Mouse (Mus musculus) MN1 (cell line): Measurements from ENCODE around the gene Gcgr.
"Not testable (repeated sequence)": the region's sequence is repeated elsewhere in the genome, so short reads cannot be mapped to it uniquely, and the experiment has no call there.

ENCODE experiments used
- DNase-seq: peaks from one replicate; pipeline ENCODE4 v3.0.0-alpha.2; 2016; ENCODE audit warnings: low spot score

Gcgr gene

DNA sequence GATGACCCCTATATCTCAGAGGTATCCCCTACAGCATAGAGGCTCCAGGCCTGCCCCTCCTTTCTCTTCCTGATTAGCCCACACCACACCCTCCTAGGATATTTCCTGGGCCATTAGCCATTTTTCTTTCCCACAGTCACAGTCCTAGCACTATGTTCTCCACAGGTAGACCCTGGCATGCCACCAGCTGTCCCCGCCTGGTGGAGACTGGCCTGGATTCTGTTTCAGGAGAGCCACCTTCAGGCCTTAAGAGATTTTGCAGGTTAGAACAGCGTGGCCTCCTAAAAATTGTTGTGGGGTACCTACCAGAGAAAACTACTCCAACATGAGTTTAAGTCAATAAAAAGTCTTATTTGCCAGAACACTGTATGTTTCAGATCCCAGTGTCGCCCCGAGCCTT lies 23.6 kb upstream of the Gcgr start:
- peak; percentile 42 for DNase-seq

DNA sequence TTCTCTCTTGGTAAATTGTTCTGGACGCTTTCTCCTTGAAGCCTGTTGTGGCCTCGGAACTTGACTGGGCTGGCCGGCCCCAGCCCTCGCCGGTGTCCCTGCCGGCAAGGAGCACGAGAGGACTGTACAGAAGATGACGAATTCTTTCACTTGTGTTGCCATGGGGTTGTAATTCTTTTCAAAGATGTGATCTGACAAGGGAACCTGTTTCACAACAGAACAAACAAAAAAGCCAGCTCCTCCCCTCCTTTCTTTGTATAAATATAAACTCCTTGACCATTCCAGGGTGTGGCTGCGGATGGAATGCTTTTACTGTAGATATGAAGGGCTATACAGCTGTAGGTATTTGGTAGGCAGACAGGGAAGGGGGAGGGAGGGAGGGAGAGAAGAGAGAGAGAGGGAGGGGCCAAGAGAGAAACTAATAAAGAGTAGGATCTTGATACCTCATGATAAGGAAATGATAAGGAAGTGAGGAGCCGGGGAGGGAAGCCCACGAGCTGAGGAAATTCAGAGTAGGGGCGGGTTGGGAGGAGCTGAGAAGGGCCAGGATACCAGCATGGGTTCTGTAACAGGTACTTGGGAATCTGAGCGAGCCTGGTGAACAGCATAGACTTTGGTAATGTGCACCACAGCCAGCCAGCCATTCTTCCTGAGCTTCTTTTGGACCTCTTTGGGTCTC lies 22.7 kb upstream of the Gcgr start:
- DNase-seq: no peak

DNA sequence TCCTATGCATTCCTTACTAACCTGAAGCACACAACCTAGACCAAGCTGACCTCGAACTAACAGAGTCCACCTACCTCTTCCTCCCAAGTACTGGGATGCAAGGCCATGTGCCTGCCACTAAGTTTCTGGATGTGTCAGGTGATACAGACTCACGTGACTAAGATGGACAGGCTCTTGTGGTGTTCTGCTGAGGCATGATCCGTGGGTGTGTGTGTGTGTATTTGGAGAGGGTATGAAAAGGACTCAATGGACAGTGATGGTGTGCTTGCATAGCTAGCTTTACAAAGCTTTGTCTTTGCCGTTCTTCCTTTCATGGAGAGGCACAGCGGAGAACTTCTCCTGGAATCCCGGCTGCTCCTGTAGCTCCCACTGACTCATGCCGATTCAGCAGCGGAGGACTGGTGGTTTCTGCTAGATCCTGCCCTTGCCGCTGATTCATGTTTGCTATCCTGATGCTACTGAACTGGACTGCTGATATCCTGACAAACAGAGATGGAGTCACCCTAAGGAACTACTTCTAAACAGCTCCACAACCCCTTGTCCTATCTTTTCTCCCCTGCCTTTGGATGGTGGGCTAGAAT lies 22.1 kb upstream of the Gcgr start:
- DNase-seq: no peak

DNA sequence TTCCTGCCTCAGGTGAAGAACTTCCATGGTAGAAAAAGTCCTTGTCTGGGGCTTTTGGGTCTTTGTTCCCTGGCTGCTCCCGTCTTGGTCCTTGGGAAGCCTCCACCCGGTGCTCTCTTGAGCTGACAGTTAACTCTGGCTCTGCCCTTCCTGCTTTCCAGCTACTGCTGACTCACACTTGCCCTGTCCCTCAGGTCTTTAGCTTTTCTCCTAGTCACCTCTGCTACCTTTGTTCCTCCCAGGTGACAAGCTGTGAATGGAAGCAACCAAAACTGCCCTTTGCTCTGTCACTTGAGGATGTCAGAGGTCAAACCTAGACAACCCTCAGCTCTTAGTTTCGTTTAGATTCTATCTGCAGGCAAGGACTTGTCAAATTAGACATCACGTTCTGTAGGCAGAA lies 20.6 kb upstream of the Gcgr start:
- DNase-seq: no peak

DNA sequence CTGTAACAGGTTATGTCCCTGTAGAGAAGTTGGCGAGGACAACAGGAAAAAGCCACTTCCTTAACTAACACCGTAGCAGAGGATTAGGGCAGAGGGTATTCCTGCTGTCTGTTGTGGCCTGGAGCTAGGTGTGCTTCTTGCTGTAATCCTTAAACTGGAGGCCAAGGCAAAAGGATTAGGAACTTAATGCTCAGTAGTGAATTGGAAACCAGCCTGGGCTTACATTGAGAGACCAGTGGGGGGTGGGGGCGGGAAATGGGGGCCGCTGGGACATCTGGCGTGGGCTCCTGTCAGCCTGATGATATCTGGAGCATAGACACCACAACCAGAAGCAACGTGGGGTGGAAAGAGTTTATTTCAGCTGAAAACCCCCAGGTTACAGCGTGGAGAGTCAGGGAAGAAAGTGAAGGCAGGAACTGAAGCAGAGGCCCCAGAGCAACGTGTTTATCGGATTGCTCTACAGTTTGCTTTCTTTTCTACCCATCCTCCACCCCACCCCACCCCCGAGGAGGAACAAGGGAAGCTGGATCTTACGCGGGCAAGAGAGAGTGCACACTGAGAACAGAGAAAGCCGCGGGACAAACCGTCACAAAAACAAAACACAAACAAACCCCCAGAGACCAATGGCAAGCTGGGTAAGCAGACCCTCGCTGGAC lies 20.0 kb upstream of the Gcgr start:
- peak; percentile 35 for DNase-seq

DNA sequence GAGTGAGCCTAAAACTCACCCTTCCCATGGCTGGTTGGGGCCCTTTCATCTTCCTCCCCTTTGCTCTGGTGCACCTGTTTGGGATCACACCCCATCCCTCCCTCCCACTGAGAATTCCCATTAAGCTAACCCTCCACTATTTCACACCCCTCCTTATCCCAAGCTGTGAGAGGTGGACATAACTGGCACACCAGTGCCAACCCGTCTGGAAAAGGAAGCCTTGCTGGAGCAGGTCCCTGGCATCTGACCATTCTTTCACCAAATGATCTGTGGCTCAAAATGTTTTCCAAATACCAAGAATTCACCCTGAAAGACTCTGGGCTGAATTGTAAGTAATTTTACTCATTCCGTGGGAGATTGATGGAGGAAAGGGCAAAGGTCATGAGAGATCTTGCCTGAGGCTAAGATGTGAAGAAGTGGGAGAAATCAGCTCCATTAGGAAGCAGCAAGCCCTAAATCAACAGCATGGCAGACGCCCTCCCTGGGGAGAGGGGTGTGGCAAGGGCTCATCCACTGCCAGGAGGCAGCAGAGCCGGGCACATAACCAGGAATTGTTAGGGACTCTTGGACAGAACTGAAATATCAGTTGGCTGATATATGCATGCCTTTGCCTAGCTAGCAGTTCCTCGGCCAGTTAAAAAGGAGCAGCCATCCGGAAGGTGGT lies 17.6 kb upstream of the Gcgr start:
- DNase-seq: peak; percentile 85

DNA sequence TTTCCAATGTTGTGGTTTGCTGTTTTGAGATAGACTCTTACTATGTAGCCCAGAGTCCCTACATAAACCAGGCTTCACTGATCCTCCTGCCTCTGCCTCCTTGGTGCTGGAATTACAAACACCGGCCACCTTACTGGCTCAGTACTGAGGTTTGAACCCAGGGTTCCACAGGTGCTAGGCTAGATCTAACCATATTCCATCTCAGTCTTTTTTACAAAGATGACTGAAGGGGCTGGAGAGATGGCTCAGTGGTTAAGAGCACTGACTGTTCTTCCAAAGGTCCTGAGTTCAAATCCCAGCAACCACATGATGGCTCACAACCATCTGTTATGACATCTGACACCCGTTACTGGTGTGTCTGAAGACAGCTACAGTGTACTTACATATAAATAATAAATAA lies 16.2 kb upstream of the Gcgr start:
- not testable (repeated sequence) for DNase-seq

DNA sequence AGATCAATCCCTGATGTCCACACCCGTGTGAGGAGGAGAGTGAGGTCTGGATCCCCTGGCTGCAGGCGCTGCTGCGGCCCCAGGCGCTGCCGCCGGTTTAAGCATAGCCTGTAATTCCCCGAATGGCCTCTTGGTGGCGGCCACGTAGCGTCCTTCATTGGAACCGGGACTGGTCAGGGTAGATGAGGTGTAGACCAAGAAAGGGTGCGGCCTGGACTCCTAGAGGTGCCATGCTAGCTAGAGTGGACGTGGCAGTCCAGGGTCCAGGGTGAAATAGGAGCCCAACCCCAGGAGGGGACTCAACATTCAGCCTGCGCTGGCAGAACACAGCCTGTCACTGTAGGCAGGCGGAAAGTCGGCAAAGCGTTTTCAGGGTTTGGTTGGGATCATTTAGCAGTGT lies 14.9 kb upstream of the Gcgr start:
- peak; percentile 88 for DNase-seq

DNA sequence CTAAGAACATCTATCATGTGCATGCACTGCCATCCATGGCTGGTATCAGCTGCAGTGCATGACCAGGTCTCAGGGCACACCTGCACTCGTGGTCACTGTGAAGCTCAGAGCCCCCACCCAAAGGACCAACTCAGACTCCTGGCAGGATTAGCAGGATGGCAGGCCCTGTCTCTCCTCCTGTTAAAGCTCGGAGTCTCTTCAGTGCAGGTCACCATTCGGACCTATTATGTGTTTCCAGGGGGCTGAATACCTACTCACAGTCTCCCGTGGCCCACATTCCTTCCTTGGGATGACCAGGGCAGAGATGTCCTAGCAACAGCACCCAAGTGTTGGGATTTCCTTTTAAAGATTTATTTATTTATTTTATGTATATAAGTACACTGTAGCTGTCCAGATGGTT lies 13.4 kb upstream of the Gcgr start:
- no peak for DNase-seq

DNA sequence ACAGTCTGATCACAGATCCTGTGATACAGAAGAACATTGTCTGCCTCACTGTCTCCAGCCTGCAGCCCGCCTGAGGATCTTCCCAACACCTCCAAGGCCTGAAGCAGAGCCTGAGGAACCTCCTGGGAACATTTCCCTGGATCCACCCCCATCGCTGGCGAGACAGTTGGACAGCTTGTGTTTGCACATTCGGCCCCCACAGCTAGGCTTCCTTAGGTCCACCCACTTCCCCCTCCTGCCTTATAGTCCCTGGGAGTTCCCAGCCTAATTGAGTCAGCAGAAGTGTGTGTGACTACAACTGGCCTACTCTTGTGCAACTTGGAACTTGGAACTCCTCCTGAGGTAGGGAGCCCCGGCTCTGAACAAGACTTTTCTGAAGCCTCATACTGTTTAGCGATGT lies 12.5 kb upstream of the Gcgr start:
- DNase-seq: peak; percentile 52

DNA sequence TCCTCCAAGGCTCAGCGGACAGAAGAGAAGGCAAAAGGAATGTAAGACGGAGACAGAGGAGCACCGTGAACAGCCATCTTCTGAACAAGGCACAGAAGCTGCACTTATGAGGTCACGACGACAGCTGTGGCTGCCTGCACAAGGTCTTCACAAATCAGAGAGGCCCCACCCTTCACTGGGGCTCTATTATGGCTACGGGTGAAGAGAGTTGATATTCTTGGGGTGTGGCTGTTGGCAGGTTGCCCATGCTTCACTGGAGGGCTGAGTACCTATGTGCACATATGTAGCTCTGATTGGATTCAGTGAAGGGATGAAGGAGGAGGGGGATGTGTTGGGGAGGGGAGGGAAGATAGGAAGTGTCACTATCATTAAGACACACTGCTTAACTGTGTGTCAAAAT lies 11.9 kb upstream of the Gcgr start:
- peak; percentile 46 for DNase-seq

DNA sequence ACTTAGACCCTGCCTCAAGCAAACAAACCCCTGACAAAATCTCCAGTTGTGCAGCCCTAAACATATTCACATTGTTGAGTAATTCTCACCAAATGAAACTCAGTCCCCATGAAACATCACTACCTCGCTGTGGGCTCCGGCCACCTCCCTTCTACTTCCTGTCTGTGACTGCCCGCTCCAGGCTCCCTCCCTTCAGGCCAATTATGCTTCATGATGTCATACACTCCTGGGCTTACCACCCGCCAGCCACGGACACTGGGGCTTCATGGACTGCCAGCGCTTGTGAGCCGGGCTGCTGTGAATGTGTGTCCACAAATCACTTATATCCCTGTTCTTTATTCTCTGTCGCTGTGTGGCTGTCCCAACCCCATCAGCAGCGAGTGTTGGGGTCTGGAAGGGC lies 10.8 kb upstream of the Gcgr start:
- DNase-seq: peak; percentile 93

DNA sequence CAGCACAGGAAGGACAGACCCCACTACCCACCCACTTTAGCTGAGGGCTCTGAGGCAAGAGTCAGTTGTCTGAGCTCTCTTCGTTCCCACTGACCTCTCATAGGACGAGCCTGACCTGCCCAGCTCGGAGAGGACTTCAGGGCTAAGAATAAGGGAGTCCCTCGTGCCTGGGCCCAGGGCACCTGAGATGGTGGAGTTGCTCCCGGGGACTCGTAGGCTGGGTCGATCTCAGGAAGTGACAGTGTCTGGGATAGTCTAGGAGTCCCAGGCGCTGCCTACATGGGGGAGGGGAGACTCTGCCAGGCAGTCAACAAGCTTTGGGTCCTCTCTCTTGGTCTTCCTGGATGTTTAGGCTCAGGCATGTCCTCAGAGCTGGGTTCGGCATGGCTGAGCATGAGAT lies 10.0 kb upstream of the Gcgr start:
- peak; percentile 59 for DNase-seq

DNA sequence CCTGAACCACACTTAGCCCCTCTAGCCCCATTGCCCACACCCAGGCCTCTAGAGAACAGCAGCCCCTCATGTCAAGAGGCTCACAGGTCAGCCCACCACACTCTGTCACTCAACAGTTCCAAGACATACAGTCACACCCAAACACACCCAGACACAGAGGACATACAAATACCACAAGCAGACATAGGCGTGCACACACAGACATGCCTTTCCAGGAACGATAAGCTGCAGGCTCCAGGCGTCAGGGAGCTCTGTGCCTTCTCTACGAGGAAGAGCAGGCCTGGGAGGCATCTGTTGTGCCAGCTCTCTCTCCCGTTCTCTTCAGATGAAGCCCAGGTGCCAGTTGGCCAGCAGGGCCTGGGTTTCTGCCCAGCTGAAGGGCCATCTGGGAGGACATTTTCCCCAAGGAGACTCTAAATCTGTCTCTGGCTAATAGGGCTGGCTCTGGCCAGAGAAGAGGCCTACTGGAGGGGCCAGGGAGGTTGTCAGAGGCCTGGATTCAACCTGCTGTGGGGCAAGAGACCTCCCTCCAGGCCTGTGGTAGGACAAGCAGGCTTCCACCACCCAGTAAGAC lies 9.4 kb upstream of the Gcgr start:
- peak; percentile 99 for DNase-seq

DNA sequence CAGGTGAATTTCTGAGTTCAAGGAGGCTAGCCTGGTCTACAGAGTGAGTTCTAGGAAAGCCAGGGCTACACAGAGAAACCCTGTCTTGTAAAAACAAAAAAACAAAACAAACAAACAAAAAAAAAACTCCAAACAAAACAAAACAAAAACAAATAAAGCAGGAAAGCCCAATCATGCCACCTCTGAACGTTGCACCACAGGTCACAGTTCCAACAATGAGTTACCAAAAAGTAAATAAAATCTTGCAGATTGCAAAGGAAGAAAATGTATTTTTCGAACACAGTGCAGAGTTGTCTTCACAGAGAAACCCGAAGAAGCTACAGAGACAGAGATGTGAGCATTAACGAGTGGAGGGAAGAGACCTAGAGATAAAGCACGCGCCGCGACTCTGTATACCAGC lies 7.9 kb upstream of the Gcgr start:
- DNase-seq: no peak

DNA sequence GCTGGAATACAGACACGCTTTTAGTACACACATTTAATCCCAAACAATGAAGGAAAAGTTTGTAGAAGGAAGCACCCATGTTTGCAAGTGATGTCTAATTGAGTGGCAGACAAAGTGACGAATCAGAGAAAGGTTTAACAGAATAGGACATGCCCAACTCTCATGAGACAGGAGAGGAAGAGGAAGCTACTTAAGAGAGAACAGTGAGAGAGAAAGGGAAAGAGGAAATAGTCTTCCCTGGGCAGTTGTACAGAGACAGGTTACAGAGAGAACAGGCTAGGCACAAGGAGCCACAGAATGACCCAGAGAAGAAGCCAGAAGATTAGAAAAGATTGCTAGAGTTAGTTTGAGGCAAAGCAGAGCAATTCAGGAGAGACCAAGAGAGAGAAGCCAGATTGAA lies 4.5 kb upstream of the Gcgr start:
- no peak for DNase-seq

DNA sequence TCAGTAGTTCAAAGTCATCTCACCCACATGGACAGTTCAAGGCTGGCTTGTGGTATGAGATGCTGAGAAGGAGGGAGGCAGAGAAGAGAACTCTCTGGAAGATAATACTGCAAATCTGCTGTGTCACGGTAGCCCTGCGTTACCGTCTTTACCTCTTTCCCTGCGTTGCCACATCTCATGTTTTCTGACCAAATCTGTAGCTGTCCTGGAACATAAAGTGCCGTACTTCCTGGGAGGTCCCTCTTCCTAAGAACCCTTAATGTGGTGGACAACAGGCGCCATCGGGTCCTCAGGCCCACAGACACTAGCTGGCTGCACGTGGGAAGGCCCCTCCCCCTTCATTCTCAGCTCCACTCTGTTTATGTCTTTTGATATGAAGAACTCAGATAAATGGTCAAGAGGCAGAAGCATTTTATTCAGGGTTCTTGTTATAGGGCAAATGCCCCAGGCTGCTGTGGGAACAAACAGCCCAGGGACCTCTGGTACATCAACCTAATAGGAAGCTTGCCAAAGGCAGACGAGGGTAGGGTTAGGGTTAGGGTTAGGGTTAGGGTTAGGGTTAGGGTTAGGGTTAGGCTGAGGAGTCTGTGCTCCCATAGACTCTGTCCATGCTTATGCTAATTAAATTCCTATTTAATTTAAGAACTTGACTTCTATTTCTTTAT lies 2.7 kb upstream of the Gcgr start:
- no peak for DNase-seq

DNA sequence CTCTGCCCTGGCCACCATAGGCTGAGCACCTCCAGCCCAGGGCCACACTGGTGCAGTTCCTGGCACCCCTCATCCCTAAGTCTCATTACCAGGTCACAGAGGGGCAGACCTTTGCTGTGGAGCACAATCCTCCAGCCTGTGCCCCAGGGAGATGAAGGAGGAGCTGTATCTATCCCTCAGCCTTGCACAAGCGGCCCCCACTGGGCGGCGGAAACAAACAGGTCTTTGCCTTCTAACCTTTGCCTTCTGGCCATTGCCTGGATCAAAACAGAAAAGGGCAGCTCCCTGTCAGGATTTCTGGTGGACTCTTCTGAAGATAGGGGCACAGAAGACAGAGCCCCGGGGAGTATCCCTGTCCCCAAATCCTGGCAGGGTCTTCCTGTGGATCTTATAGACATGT lies 1.6 kb upstream of the Gcgr start:
- no peak for DNase-seq

DNA sequence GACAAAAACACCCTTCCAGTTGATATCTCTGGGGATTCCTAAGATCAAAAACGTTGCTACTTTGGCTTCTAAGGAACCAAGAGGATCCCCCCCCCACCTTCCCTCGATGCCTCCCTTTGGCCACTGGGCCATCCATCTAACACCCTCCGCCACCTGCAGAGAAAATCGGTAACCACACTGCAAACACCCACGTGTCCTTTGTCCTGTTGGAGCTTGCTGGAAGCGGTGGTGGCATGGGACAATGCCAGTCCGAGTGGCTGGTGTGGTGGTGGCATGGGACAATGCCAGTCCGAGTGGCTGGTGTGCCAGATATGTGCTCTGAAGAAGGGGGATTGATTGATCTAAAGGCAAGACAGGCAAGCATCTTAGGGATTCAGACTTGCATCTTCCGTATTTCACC lies 1.1 kb downstream of the Gcgr start:
- DNase-seq: no peak

DNA sequence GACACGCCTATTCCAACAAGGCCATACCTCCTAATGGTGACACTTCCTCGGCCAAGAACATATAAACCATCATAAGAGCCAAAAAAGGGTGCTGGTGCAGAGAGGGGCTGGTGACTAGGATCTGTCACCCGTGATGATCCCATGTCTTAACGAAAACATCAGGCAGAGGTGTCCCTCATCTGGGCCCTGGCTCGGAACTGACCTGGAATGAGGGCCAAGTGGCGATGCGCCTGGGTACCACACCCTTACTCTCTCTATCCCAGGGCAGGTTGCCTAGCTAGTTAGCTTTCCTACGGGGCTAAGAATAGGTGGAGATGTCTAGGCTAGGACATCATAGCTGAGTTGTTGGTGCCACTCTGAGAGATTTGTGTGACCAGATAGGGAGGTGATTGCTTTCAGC lies 3.6 kb downstream of the Gcgr start:
- DNase-seq: no peak

DNA sequence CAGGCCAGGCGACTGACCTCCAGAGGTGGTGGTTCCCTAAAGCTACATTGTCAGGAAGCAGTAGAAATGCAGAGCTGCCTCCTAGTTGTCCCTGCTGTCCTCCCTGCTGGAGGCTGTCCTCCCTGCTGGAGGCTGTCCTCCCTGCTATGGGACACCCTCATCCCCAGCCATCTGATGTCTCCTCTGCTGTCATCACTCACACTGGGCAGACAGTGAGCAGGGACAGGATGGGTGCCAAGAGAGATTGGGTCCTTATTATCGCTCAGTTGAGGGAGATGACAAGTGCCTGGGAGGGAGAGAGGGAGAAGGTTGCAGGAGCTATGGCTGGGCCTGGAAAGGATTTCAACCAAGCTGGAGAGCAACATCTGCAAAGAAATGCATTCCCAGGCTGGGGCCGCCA lies 4.6 kb downstream of the Gcgr start:
- peak; percentile 35 for DNase-seq

DNA sequence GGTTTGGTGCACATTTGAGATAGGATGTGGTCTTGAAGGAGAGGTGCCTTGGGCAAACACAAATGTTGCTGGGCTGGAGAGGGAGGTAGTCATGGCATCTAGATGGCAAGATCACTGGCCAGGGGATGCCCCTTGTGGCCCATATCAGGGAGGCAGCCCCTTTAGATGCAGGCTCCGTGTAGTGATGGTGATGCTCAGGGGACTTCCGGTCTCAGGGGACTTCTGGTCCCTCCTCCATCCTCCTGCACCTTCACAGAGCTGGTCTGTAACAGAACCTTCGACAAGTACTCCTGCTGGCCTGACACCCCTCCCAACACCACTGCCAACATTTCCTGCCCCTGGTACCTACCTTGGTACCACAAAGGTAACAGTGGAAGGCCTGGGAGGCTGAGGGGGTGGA lies 5.3 kb downstream of the Gcgr start:
- DNase-seq: no peak
